Mouse (Mus musculus) hindbrain, embryonic 13.5 days (tissue): Measurements from ENCODE around the gene Tmem212. TPM values are rescaled to one million over a fixed set of nuclear protein-coding genes. Genes with fewer than 3 reads are reported as not detected.

Experiments
- ATAC-seq: fragments of 200-750 bp; cut with Nextera tagmentation; 2 replicates; pipeline ENCODE4 v1.8.0; 2017; ENCODE audit warnings: moderate TSS enrichment; ENCODE audit not compliant: low FRiP score
- H3K27ac ChIP-seq: fragments of 300-500 bp; sonication (generic); 2 replicates; pipeline ENCODE4 v1.5.1; 2015; ENCODE audit warnings: inconsistent platforms, mild to moderate bottlenecking, moderate library complexity
- H3K27me3 ChIP-seq: fragments of 300-500 bp; sonication (generic); 2 replicates; pipeline ENCODE4 v1.6.1; 2015; ENCODE audit warnings: mild to moderate bottlenecking, inconsistent platforms
- H3K36me3 ChIP-seq: fragments of 300-500 bp; sonication (generic); 2 replicates; pipeline ENCODE4 v1.6.1; 2015; ENCODE audit warnings: mild to moderate bottlenecking, inconsistent platforms
- H3K4me1 ChIP-seq: fragments of 300-500 bp; sonication (generic); replicated peaks from 2 replicates; pipeline ENCODE4 v1.6.1; 2015; ENCODE audit warnings: inconsistent platforms
- H3K4me2 ChIP-seq: fragments of 300-500 bp; sonication (generic); 2 replicates; pipeline ENCODE4 v1.6.1; 2015; ENCODE audit warnings: inconsistent platforms, mild to moderate bottlenecking, moderate library complexity
- H3K4me3 ChIP-seq: fragments of 300-500 bp; sonication (generic); 2 replicates; pipeline ENCODE4 v1.5.1; 2015; ENCODE audit warnings: mild to moderate bottlenecking, inconsistent platforms
- H3K9ac ChIP-seq: fragments of 300-500 bp; sonication (generic); 2 replicates; pipeline ENCODE4 v1.6.1; 2015; ENCODE audit warnings: mild to moderate bottlenecking, inconsistent platforms
- H3K9me3 ChIP-seq: fragments of 300-500 bp; sonication (generic); 2 replicates; pipeline ENCODE4 v1.6.1; 2016; ENCODE audit warnings: inconsistent platforms
- WGBS: fragments of 180-500 bp; shearing (Covaris S2); methylation state at CpG from one replicate; pipeline ENCODE4 v1.1.7; 2015; 5-methylcytosine and 5-hydroxymethylcytosine counted together
- polyA plus RNA-seq: library from polyadenylated mRNA; unstranded; fragments of >200 nt; fragmentation: Nextera tagmentation; extraction: Ambion mirVana; gene quantifications from 2 replicates; pipeline ENCODE4 v1.2.1, GENCODE M21; 2015

The Tmem212 gene
- polyA plus RNA-seq, 1 experiment from 2014 or later: not detected

DNA sequence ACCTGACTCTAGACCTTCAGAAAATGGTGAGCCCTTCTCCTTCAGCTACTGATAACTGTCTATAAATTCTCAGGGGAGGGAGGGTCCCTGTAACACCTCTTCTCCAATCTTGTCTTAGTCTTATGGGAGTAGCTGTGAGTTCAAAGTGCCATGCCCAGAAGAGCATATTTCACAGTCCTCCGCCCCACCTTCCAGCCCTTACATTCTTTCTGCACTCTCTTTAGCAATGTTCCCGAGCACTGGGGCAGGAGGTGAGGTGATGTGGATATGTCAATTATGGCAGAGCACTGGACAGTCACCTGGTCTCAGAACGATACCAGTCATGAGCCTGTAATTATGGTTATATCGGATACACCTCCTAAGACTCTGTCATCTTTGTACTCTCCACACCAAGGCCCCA is 70.2 kb downstream of the Tmem212 start:
- no peak overlapping the region for H3K27ac ChIP-seq
- H3K4me2 ChIP-seq: no peak overlapping the region
- H3K9me3 ChIP-seq: no peaks in the 10 kb centered on the region
- H3K9ac ChIP-seq: no peak overlapping the region
- 92% methylated on average over 4 of the region's 4 CpGs for WGBS
- no peak overlapping the region for H3K4me3 ChIP-seq
- no peaks in the 10 kb centered on the region for H3K27me3 ChIP-seq
- H3K36me3 ChIP-seq: no peaks in the 10 kb centered on the region
- no peak for ATAC-seq
- no peaks in the 10 kb centered on the region for H3K4me1 ChIP-seq

Other genes with a start within 250 kb of the Tmem212 start
- 9.5 and 10.9 TPM in 2 replicates for gene Fndc3b, start 185.1 kb downstream of the Tmem212 start, polyA plus RNA-seq
- 4.4 and 5.2 TPM in 2 replicates for gene Pld1, start 42.3 kb upstream of the Tmem212 start, polyA plus RNA-seq